ENCODE assay signal across 8 mouse cellular contexts in genomic region chr8:70439848-70440179, GRCm38 (mm10). TPM values are rescaled to one million over a fixed set of nuclear protein-coding genes. Genes with fewer than 3 reads are reported as not detected.
DNase-seq lines count a peak whose midpoint lies in the region; ATAC-seq and TF ChIP-seq lines count a peak whose summit lies in the region.

No protein-coding gene starts in this region.

- H3K4me3 ChIP-seq in lung, adult 2 months (replicated peaks; ENCODE audit: extremely low read depth, low read depth, low read length): peak overlapping the region; percentile 65
- H3K4me3 ChIP-seq in embryonic facial prominence, embryonic 13.5 days: peak overlapping the region; percentile 64
- H3K4me3 ChIP-seq in intestine, embryonic 15.5 days (replicated peaks): peak overlapping the region; percentile 57
- H3K4me3 ChIP-seq in neural tube, embryonic 12.5 days: peak overlapping the region; percentile 67

- ATAC-seq in embryonic facial prominence, embryonic 13.5 days (ENCODE audit: insufficient number of reproducible peaks, insufficient read depth, low FRiP score, low TSS enrichment, low read depth): peak; percentile 56
- no peak for ATAC-seq in intestine, embryonic 15.5 days
- ATAC-seq in neural tube, embryonic 12.5 days (ENCODE audit: low FRiP score, low read depth): no peak

- H3K9ac ChIP-seq in embryonic facial prominence, embryonic 13.5 days: peak overlapping the region; percentile 77
- H3K9ac ChIP-seq in intestine, embryonic 15.5 days: peak overlapping the region; percentile 65
- peak overlapping the region; percentile 71 for H3K9ac ChIP-seq in neural tube, embryonic 12.5 days

- peaks cover 4% of the 10 kb centered on the region; the same call in 1 of the 2 replicates for H3K4me1 ChIP-seq in lung, adult 2 months (ENCODE audit: control insufficient read depth, insufficient read depth, low read length)
- peaks cover 16% of the 10 kb centered on the region for H3K4me1 ChIP-seq in embryonic facial prominence, embryonic 13.5 days
- H3K4me1 ChIP-seq in intestine, embryonic 15.5 days (replicated peaks): peaks cover 14% of the 10 kb centered on the region
- peaks cover 15% of the 10 kb centered on the region for H3K4me1 ChIP-seq in neural tube, embryonic 12.5 days

- 0% methylated on average over 7 of the region's 7 CpGs for WGBS in lung, adult 2 months
- 6% methylated on average over 7 of the region's 7 CpGs for WGBS in embryonic facial prominence, embryonic 13.5 days
- 3% methylated on average over 7 of the region's 7 CpGs for WGBS in intestine, embryonic 15.5 days
- WGBS in neural tube, embryonic 12.5 days: 10% methylated on average over 7 of the region's 7 CpGs

- peak overlapping the region; percentile 78; the same call in 1 of the 2 replicates for H3K27ac ChIP-seq in embryonic facial prominence, embryonic 13.5 days
- H3K27ac ChIP-seq in intestine, embryonic 15.5 days: peak overlapping the region; percentile 48; the same call in 1 of the 2 replicates
- H3K27ac ChIP-seq in neural tube, embryonic 12.5 days: 0 out of 2 replicates have a peak overlapping the region, but pooled peaks have one; percentile 38

- no peak for TF ChIP-seq CTCF in lung, adult 2 months (IDR thresholded peaks at IDR 0.05; ENCODE audit: insufficient read depth, low read length)

- no peaks in the 10 kb centered on the region for H3K27me3 ChIP-seq in embryonic facial prominence, embryonic 13.5 days
- H3K27me3 ChIP-seq in intestine, embryonic 15.5 days (replicated peaks): no peaks in the 10 kb centered on the region
- H3K27me3 ChIP-seq in neural tube, embryonic 12.5 days (replicated peaks): no peaks in the 10 kb centered on the region

- H3K4me2 ChIP-seq in embryonic facial prominence, embryonic 13.5 days: peak overlapping the region; percentile 89
- peak overlapping the region; percentile 94 for H3K4me2 ChIP-seq in intestine, embryonic 15.5 days (replicated peaks)
- H3K4me2 ChIP-seq in neural tube, embryonic 12.5 days (replicated peaks): peak overlapping the region; percentile 84

- DNase-seq in lung, adult 2 months: no peak
- no peak for DNase-seq in lung, postnatal 25 days (ENCODE audit: low spot score)
- DNase-seq in gastrocnemius, postnatal 25 days: no peak
- DNase-seq in embryo, embryonic 9.5 days (ENCODE audit: extremely low spot score): no peak
- DNase-seq in natural killer cell, adult 2 months (ENCODE audit: low spot score in 2 of 2): no peak

- no peaks in the 10 kb centered on the region for H3K36me3 ChIP-seq in embryonic facial prominence, embryonic 13.5 days
- no peaks in the 10 kb centered on the region for H3K36me3 ChIP-seq in intestine, embryonic 15.5 days
- H3K36me3 ChIP-seq in neural tube, embryonic 12.5 days: no peaks in the 10 kb centered on the region

- H3K9me3 ChIP-seq in embryonic facial prominence, embryonic 13.5 days: no peaks in the 10 kb centered on the region
- H3K9me3 ChIP-seq in intestine, embryonic 15.5 days: no peaks in the 10 kb centered on the region
- H3K9me3 ChIP-seq in neural tube, embryonic 12.5 days: no peaks in the 10 kb centered on the region

- no peak for TF ChIP-seq POLR2A in lung, adult 2 months (IDR thresholded peaks at IDR 0.05; ENCODE audit: borderline replicate concordance, extremely low read depth, low read depth, low read length)

RNA-seq across cellular contexts. Expression of gene Crtc1, which starts 0.4 kb away (rescaled TPM):
- polyA plus RNA-seq in lung, adult 2 months (2012; rRNA removed): 18.7 and 20.4 TPM in 2 replicates
- polyA plus RNA-seq in embryonic facial prominence, embryonic 13.5 days (2015; fragmentation: Nextera tagmentation; extraction: Ambion mirVana): 26.6 and 28.1 TPM in 2 replicates
- polyA plus RNA-seq in intestine, embryonic 15.5 days (2015; fragmentation: Nextera tagmentation; extraction: Ambion mirVana): 14.8 and 15.0 TPM in 2 replicates
- 22.3 and 24.6 TPM in 2 replicates for polyA plus RNA-seq in neural tube, embryonic 12.5 days (2016; fragmentation: Nextera tagmentation; extraction: Ambion mirVana)
- total RNA-seq in gastrocnemius, postnatal 25 days (2021): 1 to 10 TPM; 6.1 to 6.4 TPM

RNA-seq across cellular contexts. Expression of gene Klhl26, which starts 37.0 kb away (rescaled TPM):
- 51.3 and 57.2 TPM in 2 replicates for polyA plus RNA-seq in lung, adult 2 months (2012; rRNA removed)
- 28.2 and 30.8 TPM in 2 replicates for polyA plus RNA-seq in embryonic facial prominence, embryonic 13.5 days (2015; fragmentation: Nextera tagmentation; extraction: Ambion mirVana)
- 18.7 and 20.8 TPM in 2 replicates for polyA plus RNA-seq in intestine, embryonic 15.5 days (2015; fragmentation: Nextera tagmentation; extraction: Ambion mirVana)
- 20.4 and 22.5 TPM in 2 replicates for polyA plus RNA-seq in neural tube, embryonic 12.5 days (2016; fragmentation: Nextera tagmentation; extraction: Ambion mirVana)
- total RNA-seq in gastrocnemius, postnatal 25 days (2021): 1 to 10 TPM; 4.9 to 6.1 TPM

RNA-seq across cellular contexts. Expression of gene Tmem59l, which starts 47.3 kb away (rescaled TPM):
- 10.5 and 12.2 TPM in 2 replicates for polyA plus RNA-seq in lung, adult 2 months (2012; rRNA removed)
- 32.3 and 34.8 TPM in 2 replicates for polyA plus RNA-seq in embryonic facial prominence, embryonic 13.5 days (2015; fragmentation: Nextera tagmentation; extraction: Ambion mirVana)
- 3.2 and 4.2 TPM in 2 replicates for polyA plus RNA-seq in intestine, embryonic 15.5 days (2015; fragmentation: Nextera tagmentation; extraction: Ambion mirVana)
- polyA plus RNA-seq in neural tube, embryonic 12.5 days (2016; fragmentation: Nextera tagmentation; extraction: Ambion mirVana): 37.9 and 38.3 TPM in 2 replicates
- total RNA-seq in gastrocnemius, postnatal 25 days (2021): not detected

RNA-seq across cellular contexts. Expression of gene Crlf1, which starts 53.1 kb away (rescaled TPM):
- polyA plus RNA-seq in lung, adult 2 months (2012; rRNA removed): 27.7 and 34.3 TPM in 2 replicates
- polyA plus RNA-seq in embryonic facial prominence, embryonic 13.5 days (2015; fragmentation: Nextera tagmentation; extraction: Ambion mirVana): 152 and 159 TPM in 2 replicates
- polyA plus RNA-seq in intestine, embryonic 15.5 days (2015; fragmentation: Nextera tagmentation; extraction: Ambion mirVana): 0.95 and 1.2 TPM in 2 replicates
- polyA plus RNA-seq in neural tube, embryonic 12.5 days (2016; fragmentation: Nextera tagmentation; extraction: Ambion mirVana): 1.9 and 4.5 TPM in 2 replicates
- 1 to 10 TPM; 1.7 to 3.8 TPM for total RNA-seq in gastrocnemius, postnatal 25 days (2021)
